Mouse (Mus musculus) gastrocnemius, postnatal 14 days (tissue): Measurements from ENCODE around the gene Ly86. TPM values are rescaled to one million over a fixed set of nuclear protein-coding genes. Genes with fewer than 3 reads are reported as not detected.

Experiments
- DNase-seq: peaks from one replicate; pipeline ENCODE4 v3.0.0; 2021; ENCODE audit warnings: mixed read lengths
- intact Hi-C: fragments of 180-260 bp; cut with DNase I; formaldehyde crosslinking; loops from one replicate; pipeline ENCODE4 v1.15.1; 2025; ENCODE audit warnings: low total_unique reads
- total RNA-seq, 2 experiments: library from RNA; stranded (reverse); gene quantifications; 2 replicates each; pipeline ENCODE4 v1.2.3; 2021

The Ly86 gene
- total RNA-seq, 2 experiments from 2014 or later: 1.4 to 1.5 TPM

DNA sequence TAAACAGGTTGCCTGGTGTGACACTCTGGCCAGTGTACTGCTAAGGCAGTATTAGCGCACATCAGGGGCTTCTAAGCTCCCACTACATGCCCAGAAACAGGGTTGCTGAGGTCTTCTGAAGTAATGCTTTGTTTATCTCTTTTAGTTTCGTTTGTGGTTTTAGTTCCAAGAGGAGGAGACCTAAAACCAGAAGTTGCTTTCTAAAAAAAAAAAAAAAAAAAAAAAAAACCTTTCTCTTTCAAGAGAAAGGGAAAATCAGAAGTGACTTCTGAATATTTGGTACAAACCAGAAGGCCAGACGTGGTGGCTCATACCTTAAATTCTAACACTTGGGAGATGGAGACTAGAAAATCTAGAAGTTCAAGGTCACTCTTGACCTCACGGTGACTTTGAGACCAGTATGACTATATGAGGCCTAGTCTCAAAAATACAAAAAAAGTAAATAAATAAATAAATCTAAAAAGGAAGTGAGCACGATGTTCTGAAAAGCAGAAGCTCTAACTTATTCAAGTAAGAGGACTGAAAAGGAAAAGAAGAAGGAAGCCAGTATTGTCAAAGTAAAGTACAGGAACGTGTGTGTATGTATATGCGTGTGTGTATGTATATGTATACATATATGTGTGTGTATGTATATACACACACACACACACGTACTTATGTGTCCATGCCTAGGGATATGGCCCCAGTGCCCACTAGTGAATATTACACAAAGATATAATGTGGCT lies 3.0 kb downstream of the Ly86 start:
- intact Hi-C loops: no loop called here
- no peak for DNase-seq

- DNase-seq: no peak
- intact Hi-C loops: no loop called here
These were observed 4.0 kb downstream of the Ly86 start for GRCm38 (mm10) chr13:37349051-37349450.

DNA sequence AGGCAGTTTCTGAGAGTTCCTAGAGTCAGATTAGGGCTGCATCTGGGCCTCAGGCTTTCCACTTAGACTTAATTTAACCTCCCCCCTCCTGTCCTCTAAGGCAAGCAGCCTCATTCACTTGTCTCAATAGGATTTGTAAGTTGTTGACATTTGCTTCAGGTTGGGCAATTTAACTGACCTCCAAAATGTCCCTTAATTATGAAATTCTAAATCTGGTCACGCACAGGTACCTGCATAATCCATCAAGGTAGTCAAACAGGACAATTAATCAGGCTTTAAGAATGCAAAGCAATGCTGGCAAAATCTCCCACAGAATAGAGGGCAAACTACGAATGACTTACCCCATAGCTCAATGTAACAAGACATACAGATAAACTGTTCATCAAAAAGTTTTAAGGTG lies 8.0 kb downstream of the Ly86 start:
- intact Hi-C loops: no loop called here

GRCm38 (mm10) chr13:37353868-37354267 lies 8.9 kb downstream of the Ly86 start:
- intact Hi-C loops: no loop called here
- no peak for DNase-seq

More for the DNA sequence above, 8.0 kb downstream of the Ly86 start:
- DNase-seq: no peak

DNA sequence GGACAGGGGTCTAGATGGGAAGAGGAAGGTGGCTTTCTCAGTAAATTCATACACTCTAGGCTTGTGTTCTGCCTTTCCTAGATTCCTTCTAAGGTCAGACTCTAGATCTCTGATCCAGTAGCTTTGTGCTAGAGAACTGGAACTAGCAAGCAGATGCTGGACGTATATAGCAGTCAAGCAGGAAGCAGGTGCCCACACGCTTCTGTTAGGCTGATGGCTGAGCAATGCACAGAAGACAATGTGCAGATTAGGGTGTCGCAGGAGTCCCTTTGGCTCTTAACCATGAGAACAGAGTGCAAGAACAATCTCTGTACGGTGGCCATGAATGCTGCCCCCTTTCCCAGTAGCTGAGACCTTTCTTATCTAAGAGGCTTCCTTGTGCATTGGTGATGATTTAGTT lies 9.4 kb downstream of the Ly86 start:
- intact Hi-C loops: no loop called here
- no peak for DNase-seq

- intact Hi-C loops: no loop called here
- DNase-seq: no peak
These were observed 10.8 kb downstream of the Ly86 start for GRCm38 (mm10) chr13:37355642-37356331.

GRCm38 (mm10) chr13:37356549-37356948 lies 11.5 kb downstream of the Ly86 start:
- DNase-seq: no peak
- intact Hi-C loops: no loop called here

DNA sequence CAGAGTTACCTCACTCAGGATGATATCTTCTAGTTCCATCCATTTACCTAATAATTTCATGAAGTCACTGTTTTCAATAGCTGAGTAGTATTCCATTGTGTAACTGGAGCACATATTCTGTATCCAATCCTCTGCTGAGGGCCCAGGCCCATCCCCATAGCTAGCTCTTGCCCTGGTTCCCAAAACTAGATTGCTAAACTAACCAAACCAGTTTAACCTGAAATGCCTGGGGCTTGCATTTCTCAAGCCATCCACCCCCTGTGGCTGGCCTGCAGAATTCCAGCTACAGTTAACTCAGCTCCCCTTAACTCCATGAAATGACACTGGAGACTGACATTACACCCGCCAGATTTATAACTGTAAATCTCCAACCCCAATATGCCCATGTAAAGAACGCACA lies 13.1 kb downstream of the Ly86 start:
- no peak for DNase-seq
- intact Hi-C loops: no loop called here

DNA sequence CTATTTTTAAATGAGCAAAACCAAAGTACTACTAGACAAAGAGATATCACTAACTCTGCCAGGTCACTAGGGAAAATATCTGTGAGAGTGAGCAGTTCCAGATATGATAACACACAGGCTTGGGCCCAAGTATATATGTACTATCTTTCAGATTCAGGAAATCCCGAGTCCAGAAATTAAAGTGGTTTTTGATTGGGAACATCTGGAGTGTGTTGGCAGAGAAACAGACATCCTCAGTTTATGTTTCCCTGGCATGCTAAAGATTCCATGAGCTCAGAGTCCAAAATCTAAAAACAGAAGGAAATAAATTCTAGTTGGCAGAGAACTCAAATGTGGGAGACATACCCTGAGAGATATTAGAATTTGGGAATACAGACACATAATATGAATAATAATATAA lies 16.2 kb downstream of the Ly86 start:
- intact Hi-C loops: no loop called here

GRCm38 (mm10) chr13:37364351-37364750 lies 19.3 kb downstream of the Ly86 start:
- no peak for DNase-seq
- intact Hi-C loops: no loop called here

More for the DNA sequence above, 16.2 kb downstream of the Ly86 start:
- DNase-seq: no peak

DNA sequence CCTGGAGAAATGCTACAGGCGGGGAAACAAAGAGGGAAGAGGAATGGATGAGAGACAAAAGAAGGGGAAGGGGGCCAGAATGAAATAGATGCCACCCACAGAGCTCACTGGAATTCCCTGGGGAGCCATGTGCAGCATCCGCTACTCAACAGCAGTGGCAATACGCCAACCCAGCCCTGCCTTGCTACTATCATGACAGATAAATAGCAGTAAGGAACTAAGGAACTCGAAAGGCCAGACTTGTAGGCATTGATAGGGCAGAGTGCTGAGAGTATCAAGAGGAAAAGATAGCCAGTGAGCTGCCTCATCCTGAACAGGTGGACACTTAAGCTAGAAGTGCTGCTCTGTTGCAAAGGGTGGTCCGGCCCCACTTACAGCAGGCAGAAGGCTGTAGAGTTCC lies 31.4 kb downstream of the Ly86 start:
- DNase-seq: peak; percentile 31
- intact Hi-C loops: no loop called here

DNA sequence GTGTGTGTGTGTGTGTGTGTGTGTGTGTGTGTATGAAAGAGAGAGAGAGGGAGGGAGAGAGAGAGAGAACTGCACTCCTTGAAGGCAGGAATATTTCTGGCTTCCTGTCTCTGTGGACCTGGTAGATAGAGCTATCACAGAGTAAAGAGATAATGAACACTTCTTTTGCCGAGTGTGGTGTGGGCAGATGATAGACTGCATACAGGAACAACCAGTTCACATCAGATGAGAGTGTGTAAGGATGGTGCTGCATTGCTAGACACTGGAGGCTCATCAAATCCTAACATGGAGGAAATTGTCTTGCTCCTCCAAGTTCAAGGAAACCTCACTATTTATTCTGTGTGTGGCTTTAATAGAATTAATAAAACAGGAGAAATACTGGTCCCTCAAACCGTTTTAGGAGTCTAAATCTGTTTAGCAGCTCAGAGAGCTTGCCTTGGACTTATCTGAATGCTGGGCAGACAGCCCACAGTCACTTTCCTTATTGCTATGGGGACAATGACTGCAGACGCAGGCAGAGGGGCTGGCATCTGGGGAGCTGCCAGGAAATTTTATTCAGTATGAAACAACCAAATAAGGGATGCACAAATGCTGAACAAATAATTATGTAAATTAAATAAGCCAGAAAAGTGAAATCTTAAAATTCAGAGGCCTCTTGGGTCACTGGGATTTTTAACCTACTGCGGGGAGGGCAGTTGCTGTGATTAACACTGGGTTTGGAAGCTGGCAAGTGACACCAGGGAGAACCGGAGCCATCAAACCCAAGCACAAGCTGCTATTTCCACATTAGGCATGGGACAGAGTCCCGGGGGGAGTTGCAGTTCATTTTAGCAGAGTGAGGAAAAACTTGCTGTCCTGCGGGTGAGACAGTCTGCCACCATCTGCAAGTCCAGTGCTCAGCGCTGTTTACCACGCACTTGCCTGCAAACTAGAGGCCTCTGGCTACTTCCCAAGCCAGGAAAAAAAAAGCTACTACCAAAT lies 43.5 kb downstream of the Ly86 start:
- intact Hi-C loops: no loop called here
- peak; percentile 34 for DNase-seq

- intact Hi-C loops: no loop called here
- no peak for DNase-seq
These were observed 44.3 kb downstream of the Ly86 start for GRCm38 (mm10) chr13:37389296-37389695.

DNA sequence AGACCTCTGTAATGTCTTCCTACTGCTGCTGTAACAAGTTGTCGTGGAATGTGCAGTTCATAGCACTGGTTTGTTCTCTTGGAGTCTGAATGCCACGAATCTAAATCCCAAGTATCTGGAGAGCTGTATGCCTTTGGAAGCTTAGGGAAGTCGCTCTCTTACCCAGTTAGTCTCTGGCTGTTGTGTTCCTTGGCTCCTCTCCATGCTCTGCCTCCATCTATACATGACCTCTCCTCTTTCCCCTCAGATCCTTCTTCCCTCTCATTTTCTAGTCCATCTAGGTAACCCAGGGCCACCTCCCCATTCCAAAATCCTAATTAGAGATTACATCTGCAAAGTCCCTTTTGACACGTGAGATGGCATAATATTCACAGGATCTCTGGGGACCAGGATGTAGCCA lies 53.8 kb downstream of the Ly86 start:
- no peak for DNase-seq
- intact Hi-C loops: no loop called here

- no peak for DNase-seq
- intact Hi-C loops: no loop called here
These were observed 54.3 kb downstream of the Ly86 start for GRCm38 (mm10) chr13:37399340-37399739.

GRCm38 (mm10) chr13:37402421-37402820 lies 57.4 kb downstream of the Ly86 start:
- no peak for DNase-seq
- intact Hi-C loops: no loop called here

GRCm38 (mm10) chr13:37403708-37404107 lies 58.7 kb downstream of the Ly86 start:
- intact Hi-C loops: no loop called here
- no peak for DNase-seq

DNA sequence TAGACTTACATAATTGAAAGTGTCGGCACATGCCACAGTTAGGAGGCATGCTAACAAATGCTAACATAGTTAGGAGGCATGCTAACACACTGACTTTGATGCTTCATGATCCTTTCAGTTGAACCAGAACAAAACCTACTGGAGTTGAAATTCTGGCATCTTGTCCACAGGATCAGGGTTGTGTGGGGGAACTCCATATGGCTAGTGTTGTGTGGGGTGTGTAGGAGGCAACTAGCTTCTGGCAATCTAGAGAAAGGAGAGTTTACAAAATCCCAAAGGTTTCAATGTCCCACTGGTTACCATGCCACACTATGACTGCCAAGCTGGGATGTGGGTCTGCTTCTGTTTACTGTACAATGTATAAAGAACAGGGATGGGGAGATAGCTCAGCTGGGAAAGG lies 70.7 kb downstream of the Ly86 start:
- intact Hi-C loops: no loop called here
- no peak for DNase-seq

- no peak for DNase-seq
- intact Hi-C loops: no loop called here
These were observed 78.4 kb downstream of the Ly86 start for GRCm38 (mm10) chr13:37423416-37423815.

GRCm38 (mm10) chr13:37424904-37425303 lies 79.9 kb downstream of the Ly86 start:
- intact Hi-C loops: no loop called here
- no peak for DNase-seq
